Mouse (Mus musculus) thymus, adult 18-20 months (tissue): Measurements from ENCODE around the gene Myo3a.
"Not testable (repeated sequence)": the region's sequence is repeated elsewhere in the genome, so short reads cannot be mapped to it uniquely, and the experiment has no call there.

Source experiments
- DNase-seq, 2 experiments: peaks; one replicate each; pipeline ENCODE4 v3.0.0; 2022; ENCODE audit warnings: mixed read lengths in 2 of 2

Gene Myo3a

GRCm38 (mm10) chr2:22227308-22227707 is at the start of gene Myo3a:
Gene Myo3a (plus strand): TSS chr2:22227503.
- no peak for DNase-seq

DNA sequence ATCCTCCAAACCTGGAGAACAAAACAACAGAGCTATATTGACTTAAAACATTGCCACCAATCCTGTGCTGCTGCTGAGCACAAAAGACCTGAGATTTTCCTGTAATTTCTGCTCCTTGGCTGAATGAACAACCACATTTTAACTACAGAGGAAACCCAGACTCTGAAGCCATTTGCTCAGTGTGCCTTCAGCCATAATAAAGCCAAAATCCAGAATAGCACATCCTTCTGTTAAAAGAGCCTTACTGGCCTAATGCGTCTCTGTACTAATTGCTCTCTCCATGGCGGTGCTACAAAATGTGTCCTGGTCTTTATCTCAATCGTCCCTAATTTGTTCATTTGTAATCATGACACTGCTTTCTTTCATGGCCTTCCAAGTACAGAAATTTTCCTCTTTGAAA is 23.2 kb downstream of the Myo3a start:
- no peak for DNase-seq

DNA sequence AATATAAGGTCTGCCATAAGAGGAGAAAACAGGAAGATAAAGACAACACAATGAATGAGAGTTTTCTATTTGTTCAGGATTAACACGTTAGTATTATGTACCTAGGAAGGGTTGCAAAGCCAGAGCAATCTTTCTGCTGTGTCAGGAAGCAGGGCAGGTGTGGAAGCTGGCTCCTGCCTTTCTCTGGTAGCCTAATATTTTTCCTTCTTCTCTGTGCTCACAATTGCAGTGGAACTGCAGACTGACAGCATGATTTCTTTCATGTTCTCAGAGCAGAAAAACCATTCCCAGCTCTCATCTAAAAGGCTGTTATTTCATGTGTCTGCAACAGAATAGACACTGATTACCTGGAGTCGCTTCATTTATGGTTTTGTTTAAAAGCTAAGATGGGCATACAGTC is 23.7 kb downstream of the Myo3a start:
- DNase-seq = no peak

DNA sequence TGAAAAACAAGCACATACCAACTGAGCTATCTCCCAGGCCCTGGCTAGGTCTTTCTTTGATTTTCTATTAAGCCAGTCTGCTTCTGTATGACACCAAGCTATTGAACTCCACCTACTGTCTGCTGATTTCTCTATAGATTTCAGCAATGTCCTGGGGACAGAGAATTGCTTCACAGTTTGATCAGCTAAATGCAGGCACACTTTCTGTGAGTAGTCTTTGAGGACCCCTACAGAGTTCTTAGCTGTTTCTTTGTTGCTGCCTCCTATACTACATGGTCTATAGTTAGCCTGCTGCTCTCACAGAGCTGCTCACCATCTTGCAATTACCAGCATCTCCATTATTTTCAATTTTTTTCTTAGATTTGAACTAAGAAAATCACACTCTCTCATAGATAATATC is 28.3 kb downstream of the Myo3a start:
- no peak for DNase-seq

DNA sequence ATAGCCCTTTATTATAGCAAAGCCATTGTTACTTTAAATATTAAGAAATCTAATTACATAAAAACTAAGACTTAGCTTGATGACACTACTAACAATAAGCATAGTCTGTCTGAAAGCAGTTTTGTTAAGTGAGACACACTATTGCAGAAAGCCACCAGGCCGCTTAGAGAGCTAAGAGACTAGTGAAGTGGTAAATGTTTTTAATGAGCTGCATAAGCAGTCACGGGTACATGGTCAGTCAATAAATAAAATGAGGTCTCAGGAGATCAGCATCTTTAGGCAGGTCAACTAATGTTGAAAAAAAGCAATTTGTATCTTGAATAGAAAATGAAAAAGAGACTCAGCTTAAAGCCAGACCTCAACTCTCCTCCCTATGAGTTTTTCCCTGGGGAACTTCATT is 44.3 kb downstream of the Myo3a start:
- DNase-seq = no peak

- no peak for DNase-seq
These were observed 58.1 kb downstream of the Myo3a start for GRCm38 (mm10) chr2:22285366-22285765.

- no peak for DNase-seq
These were observed 58.5 kb downstream of the Myo3a start for GRCm38 (mm10) chr2:22285777-22286176.

DNA sequence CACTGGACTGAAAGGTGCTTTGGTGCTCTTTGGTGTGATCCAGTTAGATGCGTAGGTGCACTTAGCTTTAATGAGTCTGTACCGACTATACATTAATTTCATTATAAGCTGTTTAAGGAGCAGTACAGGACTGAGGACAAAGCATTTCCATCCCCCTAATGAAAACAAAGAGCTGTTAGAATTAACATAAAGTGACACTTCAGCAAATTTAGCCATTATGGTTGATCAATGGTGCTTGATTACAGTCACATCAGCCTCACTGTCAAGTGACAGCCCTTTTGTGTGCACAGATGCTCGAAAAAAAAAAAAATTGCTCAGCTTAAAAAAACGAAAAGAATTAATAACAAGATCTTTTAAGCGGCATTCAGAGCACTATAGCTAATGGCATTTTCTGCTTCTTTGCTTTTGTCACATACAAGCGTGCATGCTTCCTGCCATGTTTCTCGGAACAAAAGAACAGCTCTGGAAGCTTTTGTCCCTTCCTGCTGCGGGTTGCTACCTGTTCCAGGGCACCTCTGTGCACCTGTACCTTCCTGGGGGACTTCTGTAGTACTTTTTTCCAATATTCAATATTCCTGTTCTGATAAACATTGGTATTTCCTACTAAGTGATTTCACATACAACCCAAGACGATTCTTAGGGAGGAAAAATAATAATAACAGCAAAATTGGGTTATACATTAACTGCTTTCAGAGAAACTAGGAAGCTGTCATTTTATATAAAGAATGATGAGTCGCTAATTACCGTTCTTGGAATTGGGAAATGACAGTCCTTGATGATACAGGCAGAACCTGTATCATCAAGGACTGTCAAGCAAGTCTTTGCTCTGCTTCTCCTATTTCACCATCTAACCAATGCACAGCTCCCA is 66.5 kb downstream of the Myo3a start:
- DNase-seq = no peak

DNA sequence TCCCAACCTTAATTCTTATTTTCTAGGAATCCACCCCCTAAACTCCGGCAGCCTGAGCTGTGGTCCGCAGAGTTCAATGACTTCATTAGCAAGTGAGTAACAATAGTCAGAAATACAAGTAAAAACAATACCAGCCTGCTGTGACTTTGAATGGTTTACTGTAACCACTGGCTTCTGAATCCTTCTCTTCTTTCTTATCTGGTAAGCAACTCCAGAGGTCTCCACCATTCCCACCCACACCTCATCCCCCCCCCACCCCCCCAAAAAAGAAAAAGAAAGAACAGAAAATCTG is 67.1 kb downstream of the Myo3a start:
- no peak for DNase-seq

DNA sequence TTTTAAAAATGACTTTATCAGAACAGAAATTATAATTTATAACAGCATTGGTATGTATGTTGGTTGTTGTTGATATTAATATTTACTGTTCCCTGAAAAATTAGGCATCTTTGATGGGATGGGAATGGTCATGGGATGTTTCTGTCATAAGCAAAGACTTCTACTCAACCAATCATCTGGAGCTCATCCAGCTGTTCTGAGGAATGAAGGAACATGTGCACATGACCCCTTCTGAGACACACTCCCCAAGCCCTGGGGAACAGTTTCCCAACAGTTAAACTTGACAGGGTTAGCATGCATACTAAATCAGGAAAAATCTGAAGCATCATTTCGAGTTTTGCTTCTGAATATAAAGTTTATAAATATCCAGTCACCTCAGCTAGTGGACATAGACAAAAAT is 70.6 kb downstream of the Myo3a start:
- no peak for DNase-seq

- DNase-seq = no peak
These were observed 111.1 kb downstream of the Myo3a start for GRCm38 (mm10) chr2:22338269-22338857.

- DNase-seq = not testable (repeated sequence)
These were observed 183.2 kb downstream of the Myo3a start for GRCm38 (mm10) chr2:22410511-22410910.

DNA sequence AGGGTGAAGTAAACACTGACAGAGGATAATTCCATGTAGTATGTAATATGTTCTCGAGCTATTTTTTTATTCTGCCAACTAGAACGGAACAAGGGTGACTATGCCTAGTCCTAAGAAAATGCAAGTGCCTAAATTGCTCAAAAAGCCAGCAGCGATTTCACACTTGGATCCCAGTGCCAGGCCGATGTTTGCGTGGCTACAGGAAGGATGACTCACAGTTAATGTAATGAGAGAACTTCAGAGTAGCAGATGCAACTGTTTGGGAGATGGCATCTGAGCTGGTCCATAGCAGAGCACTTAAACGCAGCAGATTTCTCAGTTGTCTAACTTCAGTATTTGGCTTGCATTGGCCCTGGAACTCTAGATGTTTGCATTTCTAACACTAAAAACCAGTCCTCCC is 321.1 kb downstream of the Myo3a start:
- no peak for DNase-seq

GRCm38 (mm10) chr2:22587469-22588169 is 360.3 kb downstream of the Myo3a start:
- not testable (repeated sequence) for DNase-seq

GRCm38 (mm10) chr2:22588170-22588541 is 360.9 kb downstream of the Myo3a start:
- not testable (repeated sequence) for DNase-seq

GRCm38 (mm10) chr2:22588673-22589381 is 361.5 kb downstream of the Myo3a start:
- DNase-seq = not testable (repeated sequence)

- not testable (repeated sequence) for DNase-seq
These were observed 362.3 kb downstream of the Myo3a start for GRCm38 (mm10) chr2:22589382-22590205.

DNA sequence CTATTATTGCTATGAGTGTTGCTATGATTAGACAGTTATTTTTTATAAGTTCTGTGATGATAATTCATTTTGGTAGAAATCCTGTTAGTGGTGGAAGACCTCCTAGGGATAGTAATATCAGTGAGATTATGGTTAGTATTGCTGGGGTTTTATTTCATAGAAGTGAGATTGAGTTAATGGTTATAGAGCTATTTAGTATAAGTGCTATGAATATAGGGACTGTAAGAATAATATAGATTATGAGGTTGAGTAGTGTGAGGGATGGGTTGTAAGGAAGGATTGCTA is 362.8 kb downstream of the Myo3a start:
- DNase-seq = no peak

DNA sequence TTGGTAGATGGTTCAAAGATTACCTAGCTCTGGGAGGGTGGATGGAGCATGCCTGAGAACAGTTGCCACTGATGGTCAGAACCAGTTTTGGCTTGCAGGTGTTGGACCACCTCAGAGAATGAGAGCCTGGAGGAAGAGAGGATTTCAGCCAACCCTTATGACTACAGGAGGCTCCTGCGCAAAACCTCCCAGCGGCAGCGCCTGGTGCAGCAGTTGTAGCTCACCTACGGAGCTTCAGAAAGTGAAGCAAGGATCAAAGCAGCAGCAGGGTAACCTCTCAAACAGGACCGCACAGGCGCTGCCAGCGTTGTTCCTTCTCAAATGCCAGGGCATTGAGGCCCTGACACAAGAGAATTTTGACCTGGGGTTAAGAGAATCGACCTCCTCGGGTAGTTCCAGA is 390.6 kb downstream of the Myo3a start:
- DNase-seq = no peak

DNA sequence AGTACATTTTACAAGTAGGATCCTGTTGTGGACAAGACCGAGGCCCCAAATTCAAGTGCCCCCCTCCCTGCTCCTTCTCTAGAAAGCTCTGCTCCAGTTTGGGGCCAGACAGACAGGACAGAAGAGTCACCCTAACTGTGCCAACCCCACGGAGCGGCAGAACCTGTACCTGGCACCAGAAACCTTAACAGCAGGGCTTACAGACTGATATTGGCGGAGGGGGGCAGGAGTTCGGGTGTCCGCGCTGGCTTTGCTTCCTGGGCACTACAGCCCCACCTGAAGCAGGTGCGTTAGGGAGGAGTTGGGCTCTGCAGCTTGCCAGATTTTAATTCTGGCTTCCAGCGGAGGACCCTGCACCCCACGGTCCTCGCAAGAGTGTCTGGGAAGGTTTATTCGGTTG is 392.1 kb downstream of the Myo3a start:
- DNase-seq = no peak

- no peak for DNase-seq
These were observed 392.7 kb downstream of the Myo3a start for GRCm38 (mm10) chr2:22620030-22620429.

DNA sequence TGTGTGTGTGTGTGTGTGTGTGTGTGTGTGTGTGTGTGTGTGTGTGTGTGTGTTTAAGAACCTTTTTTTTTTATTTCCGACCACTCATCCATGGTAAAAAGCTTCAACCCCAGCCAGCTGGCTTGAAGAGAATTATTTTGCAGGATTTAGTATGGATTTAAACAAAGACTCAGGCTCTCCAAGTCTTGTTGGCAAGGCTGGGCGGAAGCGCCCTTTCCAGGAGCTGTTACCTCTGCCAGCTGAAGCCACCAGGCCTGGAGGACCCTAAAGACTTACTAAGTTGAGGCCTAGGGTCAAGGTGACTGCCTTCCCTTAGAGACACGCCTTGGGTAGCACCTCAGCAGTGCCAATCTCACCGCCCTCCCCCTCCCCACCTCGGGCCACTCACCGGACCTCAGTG is 393.2 kb downstream of the Myo3a start:
- no peak for DNase-seq
